Mouse (Mus musculus): Measurements from ENCODE around the gene Prom1. TPM values are rescaled to one million over a fixed set of nuclear protein-coding genes. Genes with fewer than 3 reads are reported as not detected.

Gene Prom1
- total and polyA plus RNA-seq, 3 experiments = not detected

DNA sequence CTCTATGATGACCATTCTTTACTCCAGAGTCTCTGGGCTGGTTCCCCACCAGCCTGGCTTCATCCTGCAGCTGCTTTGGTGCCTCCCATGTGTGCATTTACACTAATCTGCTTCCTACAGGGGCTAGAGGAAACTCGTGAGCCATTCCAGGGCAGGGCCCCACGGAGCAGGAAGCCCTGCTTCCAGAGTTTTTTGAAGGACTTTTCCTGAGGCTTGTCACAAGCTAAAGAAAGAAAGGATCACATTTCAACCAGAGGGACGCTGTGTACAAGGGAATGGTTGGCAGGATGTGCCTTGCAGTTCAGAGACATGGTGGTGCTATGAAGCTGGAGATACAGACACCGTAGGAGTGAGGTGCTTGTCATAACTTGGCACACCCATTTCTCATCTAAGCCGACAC lies 14.8 kb downstream of the Prom1 start:
- TF ChIP-seq MEF2A (IDR thresholded peaks at IDR 0.05; ENCODE audit: extremely low read depth, insufficient replicate concordance, low read depth, low read length, poor library complexity, severe bottlenecking) (no peak), CHD1 (IDR thresholded peaks at IDR 0.05; ENCODE audit: low read depth, low read length) (no peak), KAT2A (conservative IDR thresholded peaks at IDR 0.05; ENCODE audit: low read depth, low read length) (no peak), RAD21 (IDR thresholded peaks at IDR 0.05; ENCODE audit: low read depth, low read length) (no peak), E2F4 (IDR thresholded peaks at IDR 0.05; ENCODE audit: borderline replicate concordance, low read depth, low read length) (no peak), TAL1 (IDR thresholded peaks at IDR 0.05; ENCODE audit: low read length) (no peak), USF2 (IDR thresholded peaks at IDR 0.05; ENCODE audit: borderline replicate concordance in 1 of 2, insufficient read depth in 1 of 2, low read depth in 1 of 2, low read length in 2 of 2) (no peak)

DNA sequence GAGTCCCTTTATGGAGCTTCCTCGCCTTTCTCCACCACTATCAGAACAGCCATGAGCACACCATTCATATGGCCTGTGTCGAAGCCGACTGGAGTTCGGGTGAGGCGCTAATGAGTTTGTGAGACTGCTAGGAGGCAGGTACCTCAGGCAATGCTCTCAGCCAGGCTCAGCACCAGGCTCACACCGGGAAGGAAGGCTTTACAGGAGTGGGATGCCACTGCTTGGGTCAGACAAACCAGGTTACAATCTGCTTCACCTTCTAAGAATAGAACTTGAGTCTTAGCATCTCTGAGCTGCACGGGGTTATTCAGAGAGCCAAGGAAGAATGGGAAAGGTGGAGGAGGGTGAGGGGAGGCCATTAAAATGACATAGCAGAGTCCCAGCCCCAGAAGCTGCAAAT lies 16.0 kb downstream of the Prom1 start:
- Histone ChIP-seq H3K79me2 (ENCODE audit: control insufficient read depth, insufficient read depth, low read length, poor library complexity) (no peaks in the 10 kb centered on the region), H3K9me3 (replicated peaks; ENCODE audit: insufficient read depth, low read length) (no peaks in the 10 kb centered on the region), H3K36me3 (ENCODE audit: control insufficient read depth in 1 of 2, insufficient read depth in 2 of 2, low read length in 2 of 2) (no peaks in the 10 kb centered on the region), H3K4me1 (ENCODE audit: control insufficient read depth in 1 of 2, insufficient read depth in 2 of 2, low read length in 2 of 2) (no peaks in the 10 kb centered on the region), H3K4me3 (ENCODE audit: control insufficient read depth in 1 of 2, insufficient read depth in 1 of 2, low read depth in 2 of 2, low read length in 2 of 2) (no peak overlapping the region), H3K27me3 (ENCODE audit: control insufficient read depth in 1 of 2, insufficient read depth in 2 of 2, low read length in 2 of 2) (no peaks in the 10 kb centered on the region), H3K27ac (ENCODE audit: control insufficient read depth, low read depth, low read length) (no peak overlapping the region), H3K9ac (ENCODE audit: control insufficient read depth, low read depth, low read length, poor library complexity, severe bottlenecking) (no peak overlapping the region)
- TF ChIP-seq UBTF (IDR thresholded peaks at IDR 0.05; ENCODE audit: borderline replicate concordance, insufficient read depth, low read depth, low read length) (no peak), ZMIZ1 (IDR thresholded peaks at IDR 0.05; ENCODE audit: low read depth, low read length) (no peak)
- no peak for DNase-seq (ENCODE audit: low read depth, low spot score)

More for the DNA sequence above, 14.8 kb downstream of the Prom1 start:
- H3K27me3 ChIP-seq (ENCODE audit: control insufficient read depth in 1 of 2, insufficient read depth in 2 of 2, low read length in 2 of 2) = no peaks in the 10 kb centered on the region
- no peaks in the 10 kb centered on the region for H3K79me2 ChIP-seq (ENCODE audit: control insufficient read depth, insufficient read depth, low read length, poor library complexity)
- no peak for DNase-seq (ENCODE audit: low read depth, low spot score)
- no peaks in the 10 kb centered on the region for H3K9me3 ChIP-seq (replicated peaks; ENCODE audit: insufficient read depth, low read length)
- H3K9ac ChIP-seq (ENCODE audit: control insufficient read depth, low read depth, low read length, poor library complexity, severe bottlenecking) = no peak overlapping the region
- no peaks in the 10 kb centered on the region for H3K4me1 ChIP-seq (ENCODE audit: control insufficient read depth in 1 of 2, insufficient read depth in 2 of 2, low read length in 2 of 2)
- H3K27ac ChIP-seq (ENCODE audit: control insufficient read depth, low read depth, low read length) = no peak overlapping the region
- H3K4me3 ChIP-seq (ENCODE audit: control insufficient read depth in 1 of 2, insufficient read depth in 1 of 2, low read depth in 2 of 2, low read length in 2 of 2) = no peak overlapping the region
- no peaks in the 10 kb centered on the region for H3K36me3 ChIP-seq (ENCODE audit: control insufficient read depth in 1 of 2, insufficient read depth in 2 of 2, low read length in 2 of 2)

DNA sequence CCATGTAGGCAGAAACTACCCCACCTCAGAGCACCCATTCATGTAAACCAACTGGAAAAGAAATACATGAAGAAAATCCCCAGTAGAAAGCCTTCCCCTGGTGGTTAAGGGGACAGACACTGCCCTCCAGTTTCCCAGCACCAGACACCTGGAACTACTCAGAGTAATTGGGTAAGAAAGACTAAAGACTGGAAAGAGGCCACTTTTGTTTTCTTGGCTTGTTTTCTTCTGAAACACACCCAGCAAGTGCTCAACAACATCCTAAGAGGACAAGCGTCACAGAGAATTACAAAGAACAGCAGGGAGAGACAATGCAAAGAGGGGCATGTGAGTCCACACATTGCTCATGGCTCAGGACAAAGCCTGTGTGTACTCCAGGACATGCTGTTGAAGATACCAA lies 20.7 kb downstream of the Prom1 start:
- Histone ChIP-seq H3K79me2 (ENCODE audit: control insufficient read depth, insufficient read depth, low read length, poor library complexity) (no peaks in the 10 kb centered on the region), H3K27me3 (ENCODE audit: control insufficient read depth in 1 of 2, insufficient read depth in 2 of 2, low read length in 2 of 2) (no peaks in the 10 kb centered on the region), H3K36me3 (ENCODE audit: control insufficient read depth in 1 of 2, insufficient read depth in 2 of 2, low read length in 2 of 2) (no peaks in the 10 kb centered on the region), H3K9ac (ENCODE audit: control insufficient read depth, low read depth, low read length, poor library complexity, severe bottlenecking) (no peak overlapping the region), H3K4me3 (ENCODE audit: control insufficient read depth in 1 of 2, insufficient read depth in 1 of 2, low read depth in 2 of 2, low read length in 2 of 2) (no peak overlapping the region), H3K9me3 (replicated peaks; ENCODE audit: insufficient read depth, low read length) (no peaks in the 10 kb centered on the region), H3K27ac (ENCODE audit: control insufficient read depth, low read depth, low read length) (no peak overlapping the region), H3K4me1 (ENCODE audit: control insufficient read depth in 1 of 2, insufficient read depth in 2 of 2, low read length in 2 of 2) (no peaks in the 10 kb centered on the region)
- DNase-seq (ENCODE audit: low read depth, low spot score) = no peak
- TF ChIP-seq POLR2AphosphoS2 (IDR thresholded peaks at IDR 0.05; ENCODE audit: low read length) = no peak
- no peak for TF ChIP-seq POLR2A (IDR thresholded peaks at IDR 0.05; ENCODE audit: control insufficient read depth in 1 of 2, insufficient read depth in 1 of 2, low read depth in 1 of 2, low read length in 2 of 2, poor library complexity in 1 of 2)
- no peak for TF ChIP-seq NRF1 (IDR thresholded peaks at IDR 0.05; ENCODE audit: insufficient read depth, low read depth, low read length, poor library complexity, severe bottlenecking)
- no peak for TF ChIP-seq MYC (IDR thresholded peaks at IDR 0.05; ENCODE audit: low read depth, low read length)
- TF ChIP-seq TBP (IDR thresholded peaks at IDR 0.05; ENCODE audit: low read depth, low read length) = no peak
- TF ChIP-seq MEF2A (IDR thresholded peaks at IDR 0.05; ENCODE audit: extremely low read depth, insufficient replicate concordance, low read depth, low read length, poor library complexity, severe bottlenecking) = no peak
- TF ChIP-seq SIN3A (IDR thresholded peaks at IDR 0.05; ENCODE audit: low read length) = no peak
- TF ChIP-seq CHD2 (IDR thresholded peaks at IDR 0.05; ENCODE audit: low read length) = no peak
- no peak for TF ChIP-seq ZMIZ1 (IDR thresholded peaks at IDR 0.05; ENCODE audit: low read depth, low read length)
- TF ChIP-seq MAX (IDR thresholded peaks at IDR 0.05; ENCODE audit: low read length) = no peak
- TF ChIP-seq SMC3 (IDR thresholded peaks at IDR 0.05; ENCODE audit: low read depth, low read length) = no peak
- TF ChIP-seq RAD21 (IDR thresholded peaks at IDR 0.05; ENCODE audit: low read depth, low read length) = no peak
- no peak for TF ChIP-seq ELF1 (IDR thresholded peaks at IDR 0.05; ENCODE audit: low read depth, low read length)
- TF ChIP-seq CTCF (IDR thresholded peaks at IDR 0.05 in 2 of 3, conservative IDR thresholded peaks at IDR 0.05 in 1 of 3; ENCODE audit: control insufficient read depth in 1 of 3, insufficient read depth in 1 of 3, low read depth in 2 of 3, low read length in 3 of 3, poor library complexity in 1 of 3, severe bottlenecking in 1 of 3) = no peak
- no peak for TF ChIP-seq CHD1 (IDR thresholded peaks at IDR 0.05; ENCODE audit: low read depth, low read length)
- no peak for TF ChIP-seq RCOR1 (IDR thresholded peaks at IDR 0.05; ENCODE audit: low read depth, low read length)
- TF ChIP-seq EP300 (IDR thresholded peaks at IDR 0.05; ENCODE audit: low read depth in 1 of 2, low read length in 2 of 2) = no peak
